Mouse (Mus musculus) bone marrow macrophage, adult 2 months (primary cell): Measurements from ENCODE around the gene Rps6kb1.

Source experiments
- CTCF ChIP-seq: IDR thresholded peaks from 2 replicates; pipeline ENCODE4 v1.5.1; 2012; ENCODE audit warnings: low read depth, mild to moderate bottlenecking, low read length, moderate library complexity
- POLR2A ChIP-seq: IDR thresholded peaks from 2 replicates; pipeline ENCODE4 v1.6.1; 2012; ENCODE audit warnings: mild to moderate bottlenecking, low read depth, low read length, borderline replicate concordance

- TF ChIP-seq CTCF, result no peak
- TF ChIP-seq POLR2A, result no peak
Measured at GRCm38 (mm10) chr11:86453991-86454390, 90.6 kb downstream of the Rps6kb1 start.
